Mouse (Mus musculus) embryonic facial prominence, embryonic 12.5 days (tissue): Measurements from ENCODE around the gene Gm11937. TPM values are rescaled to one million over a fixed set of nuclear protein-coding genes. Genes with fewer than 3 reads are reported as not detected.
"Not testable (repeated sequence)": the region's sequence is repeated elsewhere in the genome, so short reads cannot be mapped to it uniquely, and the experiment has no call there.

Source experiments
- ATAC-seq: fragments of 200-750 bp; cut with Nextera tagmentation; 2 replicates; pipeline ENCODE4 v1.8.0; 2017; ENCODE audit not compliant: insufficient number of reproducible peaks, insufficient read depth, low FRiP score, low TSS enrichment
- H3K27ac ChIP-seq: fragments of 300-500 bp; sonication (generic); 2 replicates; pipeline ENCODE4 v1.5.1; 2016; ENCODE audit warnings: mild to moderate bottlenecking
- H3K27me3 ChIP-seq: fragments of 300-500 bp; sonication (generic); 2 replicates; pipeline ENCODE4 v1.6.1; 2016; ENCODE audit warnings: mild to moderate bottlenecking, moderate library complexity
- H3K36me3 ChIP-seq: fragments of 300-500 bp; sonication (generic); 2 replicates; pipeline ENCODE4 v1.6.1; 2016; ENCODE audit warnings: mild to moderate bottlenecking
- H3K4me1 ChIP-seq: fragments of 300-500 bp; sonication (generic); 2 replicates; pipeline ENCODE4 v1.6.1; 2016
- H3K4me2 ChIP-seq: fragments of 300-500 bp; sonication (generic); replicated peaks from 2 replicates; pipeline ENCODE4 v1.6.1; 2016; ENCODE audit warnings: mild to moderate bottlenecking, moderate library complexity
- H3K4me3 ChIP-seq: fragments of 300-500 bp; sonication (generic); 2 replicates; pipeline ENCODE4 v1.5.1; 2016; ENCODE audit warnings: mild to moderate bottlenecking
- H3K9ac ChIP-seq: fragments of 300-500 bp; sonication (generic); 2 replicates; pipeline ENCODE4 v1.6.1; 2016; ENCODE audit warnings: mild to moderate bottlenecking, moderate library complexity
- H3K9me3 ChIP-seq: fragments of 300-500 bp; sonication (generic); 2 replicates; pipeline ENCODE4 v1.6.1; 2016; ENCODE audit warnings: mild to moderate bottlenecking, moderate library complexity
- WGBS: fragments of 180-500 bp; shearing (Covaris S2); methylation state at CpG from one replicate; pipeline ENCODE4 v1.1.7; 2016; 5-methylcytosine and 5-hydroxymethylcytosine counted together
- polyA plus RNA-seq: library from polyadenylated mRNA; unstranded; fragments of >200 nt; fragmentation: Nextera tagmentation; extraction: Ambion mirVana; gene quantifications from 2 replicates; pipeline ENCODE4 v1.2.1, GENCODE M21; 2016

Gm11937 gene
- polyA plus RNA-seq, 1 experiment from 2014 or later: not detected

DNA sequence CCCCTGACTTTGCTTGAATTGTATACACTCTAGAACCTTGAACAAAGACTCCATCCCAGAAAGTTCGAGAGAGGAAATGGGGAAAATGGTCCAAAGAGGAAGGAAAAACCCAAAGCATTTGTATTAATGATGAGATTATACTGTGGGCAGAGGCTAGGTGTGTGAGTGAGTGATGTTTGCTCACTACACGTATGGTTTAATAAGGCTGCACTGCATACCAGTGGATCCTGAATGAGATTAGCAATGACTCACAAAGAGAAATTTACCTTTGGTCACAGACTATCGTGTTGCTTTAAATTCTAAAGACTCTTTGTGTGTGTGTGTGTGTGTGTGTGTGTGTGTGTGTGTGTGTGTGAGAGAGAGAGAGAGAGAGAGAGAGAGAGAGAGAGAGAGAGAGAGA, 20.9 kb upstream of the Gm11937 start:
- Histone ChIP-seq H3K27me3 (no peaks in the 10 kb centered on the region; the same call in 1 of the 2 replicates), H3K4me3 (no peak overlapping the region), H3K27ac (no peak overlapping the region), H3K36me3 (no peaks in the 10 kb centered on the region), H3K4me1 (no peaks in the 10 kb centered on the region), H3K9ac (no peak overlapping the region), H3K9me3 (no peaks in the 10 kb centered on the region), H3K4me2 (no peak overlapping the region)
- WGBS: 72% methylated on average over 3 of the region's 3 CpGs
- ATAC-seq: no peak

DNA sequence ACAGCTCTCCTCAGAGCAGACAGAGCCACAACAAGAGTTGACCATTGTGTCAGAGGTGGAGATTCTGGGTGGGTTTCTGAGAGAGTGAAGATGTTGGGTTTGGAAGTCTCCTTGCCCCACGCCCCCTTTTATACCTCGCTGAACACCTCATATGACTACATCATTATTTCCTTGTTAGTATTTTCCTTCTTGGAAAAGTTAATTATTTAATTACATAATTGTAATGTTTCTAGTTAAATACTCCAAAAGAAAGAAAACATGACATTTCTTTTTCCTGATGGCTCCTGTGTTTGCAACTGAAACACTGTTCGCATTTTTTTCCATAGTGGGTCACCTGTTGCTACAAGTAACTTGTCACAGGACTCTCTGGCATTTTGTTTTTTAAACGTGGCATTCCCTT, 18.1 kb upstream of the Gm11937 start, which contains the start of gene Krtap4-1:
TSS of gene Krtap4-1 (minus strand) at position 101 of the 400 bp plus-strand sequence.
- Histone ChIP-seq H3K9ac (no peak within 1 kb of the TSS), H3K4me2 (no peak within 1 kb of the TSS), H3K9me3 (no peaks in the 10 kb centered on the region), H3K4me1 (no peaks in the 10 kb centered on the region), H3K27me3 (no peaks in the 10 kb centered on the region), H3K27ac (no peak within 1 kb of the TSS), H3K36me3 (no peaks in the 10 kb centered on the region), H3K4me3 (no peak within 1 kb of the TSS)
- WGBS: 81% methylated on average over 4 of the region's 4 CpGs
- no peak for ATAC-seq

- WGBS: 86% methylated on average over 2 of the region's 2 CpGs
- no peak within 1 kb of the TSS for H3K4me3 ChIP-seq
- H3K9ac ChIP-seq: no peak within 1 kb of the TSS
- H3K27ac ChIP-seq: no peak within 1 kb of the TSS
- no peak for ATAC-seq
- no peaks in the 10 kb centered on the region for H3K27me3 ChIP-seq
- no peaks in the 10 kb centered on the region for H3K36me3 ChIP-seq
- H3K4me2 ChIP-seq: no peak within 1 kb of the TSS
- no peaks in the 10 kb centered on the region for H3K4me1 ChIP-seq
- no peaks in the 10 kb centered on the region for H3K9me3 ChIP-seq
Measured at GRCm38 (mm10) chr11:99620335-99620734, 10.3 kb upstream of the Gm11937 start, which contains the start of gene Gm11562. Gm11562 (minus strand) TSS chr11:99620435.

DNA sequence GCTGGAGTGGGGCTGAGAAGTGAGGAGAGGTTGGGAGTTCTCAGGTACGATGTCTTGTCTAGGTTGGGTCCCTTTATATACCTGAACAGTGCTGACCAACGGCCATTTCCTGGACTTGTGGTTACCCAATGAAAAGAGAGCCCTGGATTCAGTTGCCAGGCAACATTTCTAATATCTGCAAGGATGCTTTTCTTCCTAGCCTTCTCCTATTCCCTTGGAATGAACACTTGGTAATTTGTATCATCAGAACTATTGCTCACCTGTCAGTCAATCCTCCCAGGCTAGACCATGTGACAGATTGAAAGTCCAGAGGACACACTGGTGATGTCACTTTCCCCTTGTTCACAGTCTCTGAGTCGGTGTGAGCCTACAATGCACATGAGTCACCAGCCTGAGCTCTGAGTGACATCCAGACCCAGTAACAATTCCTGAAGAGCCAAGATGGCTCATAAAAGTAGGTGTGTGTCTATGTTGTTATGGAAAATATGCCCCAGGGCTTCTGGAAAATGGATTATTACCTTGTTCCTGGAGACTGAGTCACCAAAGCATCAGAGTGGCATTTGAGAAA, 4.9 kb upstream of the Gm11937 start, which contains the start of gene Krtap2-4:
TSS of gene Krtap2-4 (minus strand) at position 51 of the 568 bp plus-strand sequence.
- no peak within 1 kb of the TSS for H3K9ac ChIP-seq
- no peaks in the 10 kb centered on the region for H3K36me3 ChIP-seq
- ATAC-seq: no peak
- H3K4me2 ChIP-seq: no peak within 1 kb of the TSS
- no peaks in the 10 kb centered on the region for H3K4me1 ChIP-seq
- no peak within 1 kb of the TSS for H3K4me3 ChIP-seq
- no peaks in the 10 kb centered on the region for H3K9me3 ChIP-seq
- H3K27ac ChIP-seq: no peak within 1 kb of the TSS
- no peaks in the 10 kb centered on the region for H3K27me3 ChIP-seq
- WGBS: 82% methylated on average over 3 of the region's 3 CpGs

GRCm38 (mm10) chr11:99609126-99609525, 863 bp downstream of the Gm11937 start:
- no peak overlapping the region for H3K4me2 ChIP-seq
- H3K4me3 ChIP-seq: no peak overlapping the region
- no peak overlapping the region for H3K27ac ChIP-seq
- no peak overlapping the region for H3K9ac ChIP-seq
- H3K9me3 ChIP-seq: no peaks in the 10 kb centered on the region
- WGBS: 68% methylated on average over 1 of the region's 1 CpGs
- no peaks in the 10 kb centered on the region for H3K27me3 ChIP-seq
- H3K4me1 ChIP-seq: no peaks in the 10 kb centered on the region
- no peaks in the 10 kb centered on the region for H3K36me3 ChIP-seq
- no peak for ATAC-seq

DNA sequence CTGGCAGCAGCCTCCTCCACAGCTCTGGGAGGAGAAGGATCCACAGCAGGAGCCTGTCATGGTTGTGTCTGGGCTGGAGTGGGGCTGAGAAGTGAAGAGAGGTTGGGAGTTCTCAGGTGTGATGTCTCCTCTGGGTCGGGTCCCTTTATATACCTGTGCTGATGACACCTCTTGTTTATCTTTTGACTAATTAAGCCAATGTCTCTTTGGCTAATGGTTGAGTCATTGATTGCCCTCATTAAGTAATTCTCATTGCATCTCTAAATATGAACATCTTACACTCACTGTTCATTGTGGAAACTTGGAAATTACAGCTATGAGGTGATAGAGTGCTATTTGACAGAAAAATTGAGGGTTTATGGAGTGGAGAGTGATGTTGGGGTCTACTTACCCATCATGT, 6.8 kb downstream of the Gm11937 start, which contains the start of gene Gm11938:
TSS of gene Gm11938 (minus strand) at position 101 of the 400 bp plus-strand sequence.
- not testable (repeated sequence) for H3K27ac ChIP-seq, H3K27me3 ChIP-seq, H3K9me3 ChIP-seq, H3K9ac ChIP-seq, H3K4me2 ChIP-seq, ATAC-seq, H3K4me1 ChIP-seq, H3K36me3 ChIP-seq, H3K4me3 ChIP-seq
- 88% methylated on average over 1 of the region's 1 CpGs for WGBS

GRCm38 (mm10) chr11:99597742-99598141, 12.2 kb downstream of the Gm11937 start, which contains the start of gene Krtap9-3:
Krtap9-3 (minus strand) TSS chr11:99598105.
- 79% methylated on average over 6 of the region's 6 CpGs for WGBS

GRCm38 (mm10) chr11:99590981-99591380, 19.0 kb downstream of the Gm11937 start, which contains the start of gene Krtap1-3:
Krtap1-3 (minus strand) TSS chr11:99591339.
- H3K27me3 ChIP-seq: 0 out of 2 replicates have a peak, but pooled peaks cover 3% of the 10 kb centered on the region
- no peaks in the 10 kb centered on the region for H3K4me1 ChIP-seq
- no peaks in the 10 kb centered on the region for H3K36me3 ChIP-seq
- H3K27ac ChIP-seq: no peak within 1 kb of the TSS
- H3K9ac ChIP-seq: no peak within 1 kb of the TSS
- no peak within 1 kb of the TSS for H3K4me2 ChIP-seq
- H3K9me3 ChIP-seq: no peaks in the 10 kb centered on the region
- ATAC-seq: no peak
- no peak within 1 kb of the TSS for H3K4me3 ChIP-seq
- 85% methylated on average over 6 of the region's 6 CpGs for WGBS

More at GRCm38 (mm10) chr11:99597742-99598141, 12.2 kb downstream of the Gm11937 start, which contains the start of gene Krtap9-3:
- H3K27me3 ChIP-seq, ATAC-seq, H3K27ac ChIP-seq, H3K9me3 ChIP-seq, H3K4me3 ChIP-seq, H3K4me2 ChIP-seq, H3K9ac ChIP-seq, H3K36me3 ChIP-seq, H3K4me1 ChIP-seq: not testable (repeated sequence)

DNA sequence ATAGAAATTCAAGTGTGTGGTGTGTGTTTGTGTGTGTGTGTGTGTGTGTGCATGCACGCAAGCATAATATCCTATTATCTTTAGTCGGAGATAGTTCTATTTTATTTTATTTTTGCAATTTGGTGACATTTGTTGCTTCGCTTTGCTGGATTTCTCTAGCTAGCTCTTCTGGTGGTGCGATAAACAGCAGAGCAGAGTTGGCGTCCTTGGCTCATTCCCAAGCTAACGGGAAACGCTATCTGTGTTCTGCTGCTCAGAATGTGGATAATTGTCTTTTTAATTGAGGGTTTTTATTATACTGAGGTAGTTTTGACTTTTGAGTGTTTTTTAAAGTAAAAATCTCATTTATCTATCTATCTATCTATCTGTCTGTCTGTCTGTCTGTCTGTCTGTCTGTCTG, 24.9 kb downstream of the Gm11937 start:
- no peak overlapping the region for H3K4me2 ChIP-seq
- no peak overlapping the region for H3K4me3 ChIP-seq
- no peak overlapping the region for H3K27ac ChIP-seq
- WGBS: 90% methylated on average over 7 of the region's 7 CpGs
- H3K9ac ChIP-seq: no peak overlapping the region
- no peak for ATAC-seq
- H3K9me3 ChIP-seq: no peaks in the 10 kb centered on the region
- no peaks in the 10 kb centered on the region for H3K36me3 ChIP-seq
- H3K4me1 ChIP-seq: no peaks in the 10 kb centered on the region
- no peaks in the 10 kb centered on the region for H3K27me3 ChIP-seq

DNA sequence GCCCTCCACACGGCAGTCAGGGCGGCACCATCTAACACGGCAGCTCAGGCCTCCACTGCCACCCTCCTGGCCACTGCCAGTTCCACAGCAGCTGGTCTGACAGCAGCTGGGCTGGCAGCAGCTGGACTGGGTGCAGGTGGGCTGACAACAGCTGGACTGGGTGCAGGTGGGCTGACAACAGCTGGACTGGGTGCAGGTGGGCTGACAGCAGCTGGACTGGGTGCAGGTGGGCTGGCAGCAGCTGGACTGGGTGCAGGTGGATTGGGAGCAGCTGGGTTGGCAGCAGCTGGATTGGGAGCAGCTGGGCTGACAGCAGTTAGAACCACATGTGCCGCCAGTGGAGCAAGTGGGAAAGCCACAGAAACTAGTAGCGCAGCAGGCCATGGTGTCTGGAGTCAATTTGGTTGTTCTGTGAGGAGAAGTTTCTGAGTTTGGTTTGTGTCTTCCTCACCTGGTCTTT, 26.7 kb downstream of the Gm11937 start, which contains the start of gene Krtap1-4:
TSS of gene Krtap1-4 (minus strand) at position 410 of the 460 bp plus-strand sequence.
- H3K4me1 ChIP-seq: no peaks in the 10 kb centered on the region

DNA sequence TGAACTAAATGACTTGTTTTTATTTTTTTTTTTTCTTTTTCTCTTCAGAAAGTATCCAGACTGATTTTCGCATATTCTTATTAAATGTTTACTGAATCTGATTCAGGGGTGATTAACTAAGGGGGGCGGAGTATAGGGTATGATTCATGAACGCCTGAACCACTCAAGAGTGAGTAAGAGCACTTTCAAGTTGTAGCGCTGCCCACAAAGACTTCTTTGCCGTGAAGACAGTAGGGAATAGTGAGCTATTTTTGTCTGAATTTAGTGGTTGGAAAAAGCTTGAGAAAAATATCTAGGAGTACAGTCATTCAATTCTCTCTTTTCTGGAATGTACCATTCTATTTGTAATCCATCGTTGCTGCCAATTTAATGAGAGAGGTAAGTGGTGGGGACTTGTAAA, 28.4 kb downstream of the Gm11937 start:
- Histone ChIP-seq H3K36me3 (no peaks in the 10 kb centered on the region), H3K4me3 (no peak overlapping the region), H3K4me2 (no peak overlapping the region), H3K27ac (no peak overlapping the region), H3K9me3 (no peaks in the 10 kb centered on the region), H3K4me1 (no peaks in the 10 kb centered on the region), H3K9ac (no peak overlapping the region), H3K27me3 (no peaks in the 10 kb centered on the region)
- no peak for ATAC-seq
- WGBS: 88% methylated on average over 6 of the region's 6 CpGs

More for the DNA sequence above, 26.7 kb downstream of the Gm11937 start, which contains the start of gene Krtap1-4:
- H3K9me3 ChIP-seq: no peaks in the 10 kb centered on the region
- ATAC-seq: no peak
- 72% methylated on average over 5 of the region's 5 CpGs for WGBS
- H3K27me3 ChIP-seq: no peaks in the 10 kb centered on the region
- H3K9ac ChIP-seq: no peak within 1 kb of the TSS
- H3K36me3 ChIP-seq: no peaks in the 10 kb centered on the region
- no peak within 1 kb of the TSS for H3K27ac ChIP-seq
- H3K4me2 ChIP-seq: no peak within 1 kb of the TSS
- no peak within 1 kb of the TSS for H3K4me3 ChIP-seq

DNA sequence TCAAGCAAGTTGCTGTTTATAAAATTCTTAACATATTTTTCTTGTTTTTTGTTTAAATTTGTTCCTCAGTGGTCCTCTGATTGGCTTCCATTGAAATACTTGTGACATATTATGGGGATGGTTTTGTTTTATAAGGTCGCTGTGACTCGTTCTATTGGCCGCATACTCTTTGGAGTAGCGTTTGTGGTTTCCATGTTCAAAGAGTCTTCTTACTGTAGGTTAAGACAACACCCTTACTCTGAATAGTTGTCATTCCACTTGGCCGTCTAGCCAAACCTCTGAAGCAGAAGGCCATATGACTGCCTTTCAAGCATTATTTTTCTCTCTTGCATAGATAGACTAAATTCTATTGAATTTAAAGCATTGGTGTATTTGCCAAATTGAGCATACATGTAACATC, 28.9 kb downstream of the Gm11937 start:
- Histone ChIP-seq H3K9me3 (no peaks in the 10 kb centered on the region), H3K4me3 (no peak overlapping the region), H3K27ac (no peak overlapping the region), H3K9ac (no peak overlapping the region), H3K27me3 (no peaks in the 10 kb centered on the region), H3K4me1 (no peaks in the 10 kb centered on the region), H3K36me3 (no peaks in the 10 kb centered on the region), H3K4me2 (no peak overlapping the region)
- 86% methylated on average over 5 of the region's 5 CpGs for WGBS
- ATAC-seq: no peak
